Mouse (Mus musculus) 416B (cell line): Measurements from ENCODE around the gene Skint2.

Experiments
- DNase-seq: peaks from one replicate; pipeline ENCODE4 v3.0.0; 2011; ENCODE audit warnings: low read depth

Skint2 gene

GRCm38 (mm10) chr4:112556894-112557293 is at the start of gene Skint2:
TSS of gene Skint2 (plus strand) at chr4:112557194.
- no peak for DNase-seq
